8 mouse cellular contexts compared by ENCODE assay signal in genomic region chr11:106658051-106658880, GRCm38 (mm10). TPM values are rescaled to one million over a fixed set of nuclear protein-coding genes. Genes with fewer than 3 reads are reported as not detected.
DNase-seq lines count a peak whose midpoint lies in the region; ATAC-seq and TF ChIP-seq lines count a peak whose summit lies in the region.

No protein-coding gene starts in this region.

- ATAC-seq in forebrain, embryonic 12.5 days (ENCODE audit: low FRiP score) = 0 out of 2 replicates have a peak, but pooled peaks have one; percentile 64
- ATAC-seq in heart, embryonic 15.5 days (replicated peaks; ENCODE audit: insufficient number of reproducible peaks, insufficient read depth, low FRiP score, low read depth) = peak; percentile 53
- peak; percentile 64; the same call in 1 of the 2 replicates for ATAC-seq in kidney, postnatal 0 days (replicated peaks; ENCODE audit: low FRiP score, low read depth)
- ATAC-seq in liver, embryonic 11.5 days (replicated peaks; ENCODE audit: low FRiP score) = no peak

- 26% methylated on average over 14 of the region's 14 CpGs for WGBS in forebrain, embryonic 12.5 days
- 10% methylated on average over 14 of the region's 14 CpGs for WGBS in heart, embryonic 15.5 days
- WGBS in kidney, postnatal 0 days = 11% methylated on average over 14 of the region's 14 CpGs
- WGBS in liver, embryonic 11.5 days = 39% methylated on average over 14 of the region's 14 CpGs
- WGBS in olfactory bulb, adult 2 months = 14% methylated on average over 14 of the region's 14 CpGs

- H3K9ac ChIP-seq in forebrain, embryonic 12.5 days = peak overlapping the region; percentile 5; the same call in 1 of the 2 replicates
- H3K9ac ChIP-seq in heart, embryonic 15.5 days = peak overlapping the region; percentile 5; the same call in 1 of the 2 replicates
- H3K9ac ChIP-seq in kidney, postnatal 0 days (ENCODE audit: low read depth, low read length) = peak overlapping the region; percentile 36
- peak overlapping the region; percentile 38; the same call in 1 of the 2 replicates for H3K9ac ChIP-seq in liver, embryonic 11.5 days (ENCODE audit: low read depth, low read length)

- peaks cover 36% of the 10 kb centered on the region for H3K4me1 ChIP-seq in forebrain, embryonic 12.5 days
- peaks cover 35% of the 10 kb centered on the region for H3K4me1 ChIP-seq in heart, embryonic 15.5 days (replicated peaks)
- peaks cover 15% of the 10 kb centered on the region for H3K4me1 ChIP-seq in kidney, postnatal 0 days (replicated peaks; ENCODE audit: insufficient read depth, low read length)
- H3K4me1 ChIP-seq in liver, embryonic 11.5 days (replicated peaks; ENCODE audit: control insufficient read depth, insufficient read depth, low read length) = peaks cover 20% of the 10 kb centered on the region
- peaks cover 24% of the 10 kb centered on the region for H3K4me1 ChIP-seq in olfactory bulb, adult 2 months (ENCODE audit: control insufficient read depth, insufficient read depth, low read length)

- no peak for TF ChIP-seq POLR2A in olfactory bulb, adult 2 months (IDR thresholded peaks at IDR 0.05; ENCODE audit: insufficient read depth, low read depth, low read length)

- peak; percentile 23 for DNase-seq in 416B (ENCODE audit: low read depth)
- DNase-seq in adrenal gland, postnatal 36 days = peak; percentile 83 to 89
- DNase-seq in kidney, postnatal 0 days (ENCODE audit: low spot score) = peak; percentile 76
- DNase-seq in liver, embryonic 11.5 days (ENCODE audit: low spot score) = no peak
- peak; percentile 76 for DNase-seq in urinary bladder, postnatal 25 days (ENCODE audit: low spot score)

- TF ChIP-seq CTCF in kidney, postnatal 0 days (IDR thresholded peaks at IDR 0.05; ENCODE audit: low read depth) = no peak
- no peak for TF ChIP-seq CTCF in olfactory bulb, adult 2 months (IDR thresholded peaks at IDR 0.05; ENCODE audit: insufficient read depth, low read depth, low read length)

- H3K27ac ChIP-seq in forebrain, embryonic 12.5 days = peak overlapping the region; percentile 73
- H3K27ac ChIP-seq in heart, embryonic 15.5 days = peak overlapping the region; percentile 92
- H3K27ac ChIP-seq in kidney, postnatal 0 days = peak overlapping the region; percentile 85
- peak overlapping the region; percentile 44; the same call in 1 of the 2 replicates for H3K27ac ChIP-seq in liver, embryonic 11.5 days (ENCODE audit: low read depth, low read length)
- peak overlapping the region; percentile 79 for H3K27ac ChIP-seq in olfactory bulb, adult 2 months (ENCODE audit: insufficient read depth, low read depth, low read length)

- H3K9me3 ChIP-seq in forebrain, embryonic 12.5 days = no peaks in the 10 kb centered on the region
- no peaks in the 10 kb centered on the region for H3K9me3 ChIP-seq in heart, embryonic 15.5 days (replicated peaks)
- no peaks in the 10 kb centered on the region for H3K9me3 ChIP-seq in kidney, postnatal 0 days (replicated peaks; ENCODE audit: low read length)
- H3K9me3 ChIP-seq in liver, embryonic 11.5 days (ENCODE audit: control insufficient read depth, low read length) = no peaks in the 10 kb centered on the region

- no peak overlapping the region for H3K4me3 ChIP-seq in forebrain, embryonic 12.5 days (replicated peaks)
- H3K4me3 ChIP-seq in heart, embryonic 15.5 days = no peak overlapping the region
- H3K4me3 ChIP-seq in kidney, postnatal 0 days (replicated peaks; ENCODE audit: low read depth, low read length) = no peak overlapping the region
- no peak overlapping the region for H3K4me3 ChIP-seq in liver, embryonic 11.5 days (ENCODE audit: low read depth, low read length)
- no peak overlapping the region for H3K4me3 ChIP-seq in olfactory bulb, adult 2 months (ENCODE audit: insufficient read depth, low read depth, low read length)

- no peaks in the 10 kb centered on the region for H3K27me3 ChIP-seq in forebrain, embryonic 12.5 days
- no peaks in the 10 kb centered on the region for H3K27me3 ChIP-seq in heart, embryonic 15.5 days
- no peaks in the 10 kb centered on the region for H3K27me3 ChIP-seq in kidney, postnatal 0 days (ENCODE audit: insufficient read depth, low read length)
- H3K27me3 ChIP-seq in liver, embryonic 11.5 days (replicated peaks; ENCODE audit: control insufficient read depth, insufficient read depth, low read length) = no peaks in the 10 kb centered on the region

- H3K4me2 ChIP-seq in forebrain, embryonic 12.5 days = no peak overlapping the region
- peak overlapping the region; percentile 28 for H3K4me2 ChIP-seq in heart, embryonic 15.5 days
- H3K4me2 ChIP-seq in kidney, postnatal 0 days (ENCODE audit: low read length) = no peak overlapping the region
- no peak overlapping the region for H3K4me2 ChIP-seq in liver, embryonic 11.5 days

- no peaks in the 10 kb centered on the region for H3K36me3 ChIP-seq in forebrain, embryonic 12.5 days (replicated peaks)
- H3K36me3 ChIP-seq in heart, embryonic 15.5 days = no peaks in the 10 kb centered on the region; the same call in 1 of the 2 replicates
- H3K36me3 ChIP-seq in kidney, postnatal 0 days (ENCODE audit: insufficient read depth, low read length) = no peaks in the 10 kb centered on the region
- no peaks in the 10 kb centered on the region for H3K36me3 ChIP-seq in liver, embryonic 11.5 days (ENCODE audit: control insufficient read depth, insufficient read depth, low read length)

RNA-seq across cellular contexts. Expression of gene Tex2, which starts 45.0 kb away (rescaled TPM):
- total RNA-seq in adrenal gland, postnatal 36 days (2021) = 10 to 100 TPM; 52.3 to 54.4 TPM
- polyA plus RNA-seq in forebrain, embryonic 12.5 days (2016; fragmentation: Nextera tagmentation; extraction: Ambion mirVana) = 10.5 and 10.7 TPM in 2 replicates
- polyA plus RNA-seq in heart, embryonic 15.5 days (2015; fragmentation: Nextera tagmentation; extraction: Ambion mirVana) = 12.0 and 12.7 TPM in 2 replicates
- 8.4 and 9.0 TPM in 2 replicates for polyA plus RNA-seq in kidney, postnatal 0 days (2015; fragmentation: Nextera tagmentation; extraction: Ambion mirVana)
- 13.4 and 15.9 TPM in 2 replicates for polyA plus RNA-seq in liver, embryonic 11.5 days (2014; fragmentation: Nextera tagmentation; extraction: Ambion mirVana)
- not detected in 2 replicates for polyA plus RNA-seq in olfactory bulb, adult 2 months (2012; ENCODE audit: insufficient read depth, insufficient read length, low replicate concordance, missing spikeins)
